Mouse (Mus musculus) liver, embryonic 16.5 days (tissue): ENCODE measurements around the gene Dao. TPM values are rescaled to one million over a fixed set of nuclear protein-coding genes. Genes with fewer than 3 reads are reported as not detected.

Source experiments
- ATAC-seq: fragments of 200-750 bp; cut with Nextera tagmentation; 2 replicates; pipeline ENCODE4 v1.8.0; 2017; ENCODE audit warnings: low read depth, mild to moderate bottlenecking, moderate number of reproducible peaks, moderate library complexity
- H3K27ac ChIP-seq: fragments of 300-500 bp; sonication (generic); 2 replicates; pipeline ENCODE4 v1.5.1; 2014; ENCODE audit warnings: mild to moderate bottlenecking, low read length
- H3K27me3 ChIP-seq: fragments of 300-500 bp; sonication (generic); 2 replicates; pipeline ENCODE4 v1.6.1; 2014; ENCODE audit warnings: low read depth, low read length, mixed read lengths; ENCODE audit not compliant: control insufficient read depth, insufficient read depth
- H3K36me3 ChIP-seq: fragments of 300-500 bp; sonication (generic); 2 replicates; pipeline ENCODE4 v1.6.1; 2014; ENCODE audit warnings: mild to moderate bottlenecking; ENCODE audit not compliant: control insufficient read depth, insufficient read depth
- H3K4me1 ChIP-seq: fragments of 300-500 bp; sonication (generic); 2 replicates; pipeline ENCODE4 v1.6.1; 2014; ENCODE audit warnings: low read depth, low read length, mixed read lengths; ENCODE audit not compliant: control insufficient read depth
- H3K4me2 ChIP-seq: fragments of 300-500 bp; sonication (generic); 2 replicates; pipeline ENCODE4 v1.6.1; 2014; ENCODE audit warnings: low read depth, low read length, mixed read lengths
- H3K4me3 ChIP-seq: fragments of 300-500 bp; sonication (generic); 2 replicates; pipeline ENCODE4 v1.5.1; 2014; ENCODE audit warnings: low read depth, mild to moderate bottlenecking, low read length
- H3K9ac ChIP-seq: fragments of 300-500 bp; sonication (generic); 2 replicates; pipeline ENCODE4 v1.6.1; 2014; ENCODE audit warnings: low read depth, low read length
- H3K9me3 ChIP-seq: fragments of 300-500 bp; sonication (generic); replicated peaks from 2 replicates; pipeline ENCODE4 v1.6.1; 2016; ENCODE audit warnings: low read length; ENCODE audit not compliant: control insufficient read depth
- WGBS: fragments of 180-500 bp; shearing (Covaris S2); extraction: QIAGEN DNeasy Blood & Tissue Kit; methylation state at CpG from one replicate; pipeline ENCODE4 v1.1.7; 2014; ENCODE audit not compliant: insufficient replicate concordance; 5-methylcytosine and 5-hydroxymethylcytosine counted together
- polyA plus RNA-seq: library from polyadenylated mRNA; unstranded; fragments of >200 nt; fragmentation: Nextera tagmentation; extraction: Ambion mirVana; gene quantifications from 2 replicates; pipeline ENCODE4 v1.2.1, GENCODE M21; 2015

Gene Dao
- polyA plus RNA-seq, 1 experiment from 2014 or later: 0.21 TPM

GRCm38 (mm10) chr5:113986182-113986961, 17.1 kb upstream of the Dao start:
- Histone ChIP-seq H3K9ac (peak overlapping the region; percentile 65), H3K27me3 (no peaks in the 10 kb centered on the region), H3K36me3 (no peaks in the 10 kb centered on the region; the same call in 1 of the 2 replicates), H3K4me2 (peak overlapping the region; percentile 73), H3K4me1 (peaks cover 83% of the 10 kb centered on the region), H3K4me3 (peak overlapping the region; percentile 41), H3K9me3 (no peaks in the 10 kb centered on the region), H3K27ac (peak overlapping the region; percentile 96)
- ATAC-seq: peak; percentile 22
- 35% methylated on average over 9 of the region's 9 CpGs for WGBS

DNA sequence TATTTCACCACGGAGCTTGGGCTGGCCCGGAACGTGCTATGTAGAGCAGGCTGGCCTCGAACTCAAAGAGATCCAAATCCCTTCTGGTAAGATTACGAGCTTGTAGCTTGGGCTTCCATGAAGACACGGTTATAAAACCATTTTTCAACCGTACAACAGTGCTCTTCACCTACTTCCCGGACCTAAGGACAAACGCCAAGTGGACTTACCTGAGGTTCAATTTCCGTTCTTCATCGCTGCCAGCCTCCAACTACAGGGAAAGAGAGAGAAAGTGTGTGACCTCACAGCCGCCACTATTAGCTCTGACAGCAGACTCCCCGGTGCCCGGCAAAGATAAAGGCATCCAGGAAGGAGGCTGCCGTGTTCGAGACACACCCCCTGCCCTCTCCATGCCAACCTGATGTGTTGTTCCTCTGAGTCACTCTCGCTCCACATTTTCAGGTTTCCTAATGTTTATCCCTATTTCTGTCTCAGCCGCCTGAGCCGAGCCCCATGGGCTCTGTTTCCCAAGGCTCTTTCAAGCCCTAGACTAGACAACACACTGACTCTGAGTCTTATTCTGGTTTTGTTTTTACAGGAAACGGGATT, 14.0 kb upstream of the Dao start:
- H3K9me3 ChIP-seq: no peaks in the 10 kb centered on the region
- peaks cover 80% of the 10 kb centered on the region for H3K4me1 ChIP-seq
- peak overlapping the region; percentile 60 for H3K4me3 ChIP-seq
- peak overlapping the region; percentile 73 for H3K4me2 ChIP-seq
- WGBS: 46% methylated on average over 20 of the region's 20 CpGs
- no peaks in the 10 kb centered on the region for H3K27me3 ChIP-seq
- H3K9ac ChIP-seq: peak overlapping the region; percentile 57
- ATAC-seq: peak; percentile 69
- no peaks in the 10 kb centered on the region for H3K36me3 ChIP-seq
- peak overlapping the region; percentile 80 for H3K27ac ChIP-seq

DNA sequence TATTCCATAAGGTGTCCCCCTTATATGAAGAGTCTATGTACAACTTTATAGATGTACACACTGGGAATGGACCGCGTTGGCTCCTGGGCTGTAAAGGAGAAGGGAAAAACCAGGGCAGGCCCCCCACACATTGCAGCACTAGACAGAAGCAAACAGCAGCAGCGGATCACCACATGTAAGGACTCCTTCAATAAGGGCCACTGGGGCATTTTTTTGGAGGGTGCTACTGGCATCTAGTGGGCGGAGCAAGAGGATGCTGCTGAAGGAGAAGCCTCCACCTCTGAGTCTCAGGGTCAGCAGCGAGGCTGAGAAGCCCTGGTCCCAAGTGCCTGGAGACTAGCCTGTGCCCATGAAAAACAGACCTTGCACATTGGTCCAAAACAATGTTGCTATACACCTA, 12.9 kb upstream of the Dao start:
- Histone ChIP-seq H3K9ac (peak overlapping the region; percentile 57), H3K27ac (peak overlapping the region; percentile 80), H3K36me3 (no peaks in the 10 kb centered on the region), H3K4me1 (peaks cover 70% of the 10 kb centered on the region), H3K27me3 (no peaks in the 10 kb centered on the region), H3K9me3 (no peaks in the 10 kb centered on the region), H3K4me2 (peak overlapping the region; percentile 73), H3K4me3 (no peak overlapping the region; the same call in 1 of the 2 replicates)
- WGBS: 84% methylated on average over 5 of the region's 5 CpGs
- no peak for ATAC-seq

- no peak overlapping the region for H3K4me3 ChIP-seq
- 73% methylated on average over 7 of the region's 7 CpGs for WGBS
- H3K9ac ChIP-seq: no peak overlapping the region
- H3K9me3 ChIP-seq: no peaks in the 10 kb centered on the region
- H3K27me3 ChIP-seq: no peaks in the 10 kb centered on the region
- no peak for ATAC-seq
- H3K36me3 ChIP-seq: no peaks in the 10 kb centered on the region
- H3K27ac ChIP-seq: no peak overlapping the region
- peaks cover 65% of the 10 kb centered on the region for H3K4me1 ChIP-seq
- H3K4me2 ChIP-seq: no peak overlapping the region
Measured at GRCm38 (mm10) chr5:113991141-113991540, 12.4 kb upstream of the Dao start.

DNA sequence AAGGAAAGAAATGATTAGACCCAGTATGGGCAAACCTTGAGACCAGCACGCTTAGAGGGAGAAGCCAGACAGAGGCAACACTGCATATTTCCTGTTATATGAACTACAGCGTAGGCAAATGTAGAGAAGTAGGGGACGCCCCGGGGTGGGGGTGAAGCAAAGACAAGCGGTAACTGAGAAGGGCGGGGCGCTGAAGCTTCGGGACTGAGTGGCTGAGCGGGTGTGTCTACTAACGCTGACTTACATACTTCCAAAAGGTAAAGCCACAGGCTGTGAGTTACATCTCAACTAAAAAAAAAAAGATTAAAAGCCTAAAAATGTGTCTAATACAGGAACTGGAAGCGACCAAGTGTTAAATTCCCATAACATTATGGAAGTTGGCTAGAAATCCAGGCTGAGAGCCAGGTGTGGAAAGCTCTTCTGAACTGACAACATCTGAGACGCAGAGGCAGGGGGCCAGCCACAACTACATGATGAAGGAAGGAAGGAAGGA, 11.1 kb upstream of the Dao start:
- ATAC-seq: no peak
- WGBS: 3% methylated on average over 12 of the region's 12 CpGs
- peak overlapping the region; percentile 80 for H3K4me3 ChIP-seq

DNA sequence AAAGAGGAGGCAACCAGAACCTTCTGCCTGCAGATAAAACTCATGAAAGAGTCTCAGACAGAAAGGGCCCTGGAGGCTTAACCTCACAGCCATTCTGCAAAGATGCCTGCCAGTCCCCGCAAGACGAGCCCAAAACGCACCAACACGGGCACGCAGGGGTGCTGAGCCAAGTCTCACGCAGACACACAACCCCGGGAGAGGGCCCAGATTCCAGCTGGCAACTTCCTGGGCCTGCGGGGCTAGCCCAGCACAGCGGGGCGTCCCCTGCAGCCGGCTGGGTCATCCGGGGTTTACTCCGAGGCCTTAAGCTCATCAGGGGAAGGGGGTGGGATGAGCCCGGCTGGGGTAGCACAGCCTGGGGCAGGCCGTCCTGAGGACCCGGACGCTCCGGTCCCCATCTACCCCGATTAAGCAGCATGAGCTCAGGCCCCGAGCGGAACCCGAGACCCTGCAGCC, 10.4 kb upstream of the Dao start:
- Histone ChIP-seq H3K9me3 (no peaks in the 10 kb centered on the region), H3K27ac (peak overlapping the region; percentile 82), H3K4me1 (peaks cover 48% of the 10 kb centered on the region), H3K4me2 (peak overlapping the region; percentile 98), H3K27me3 (no peaks in the 10 kb centered on the region), H3K4me3 (peak overlapping the region; percentile 80), H3K36me3 (no peaks in the 10 kb centered on the region), H3K9ac (peak overlapping the region; percentile 85)
- peak; percentile 14 for ATAC-seq
- WGBS: 0% methylated on average over 21 of the region's 22 CpGs

More for the DNA sequence above, 11.1 kb upstream of the Dao start:
- peak overlapping the region; percentile 98 for H3K4me2 ChIP-seq
- H3K4me1 ChIP-seq: peaks cover 53% of the 10 kb centered on the region
- no peaks in the 10 kb centered on the region for H3K27me3 ChIP-seq
- H3K27ac ChIP-seq: peak overlapping the region; percentile 82
- peak overlapping the region; percentile 85 for H3K9ac ChIP-seq
- H3K36me3 ChIP-seq: no peaks in the 10 kb centered on the region
- H3K9me3 ChIP-seq: no peaks in the 10 kb centered on the region

- H3K4me1 ChIP-seq: peaks cover 46% of the 10 kb centered on the region
- no peaks in the 10 kb centered on the region for H3K27me3 ChIP-seq
- no peaks in the 10 kb centered on the region for H3K9me3 ChIP-seq
- H3K9ac ChIP-seq: peak within 1 kb of the TSS; percentile 85
- H3K4me2 ChIP-seq: peak within 1 kb of the TSS; percentile 98
- no peaks in the 10 kb centered on the region for H3K36me3 ChIP-seq
- ATAC-seq: peak; percentile 79
- WGBS: 1% methylated on average over 79 of the region's 83 CpGs
- H3K4me3 ChIP-seq: peak within 1 kb of the TSS; percentile 80
- peak within 1 kb of the TSS; percentile 82 for H3K27ac ChIP-seq
Measured at GRCm38 (mm10) chr5:113993487-113994465, 9.7 kb upstream of the Dao start, which contains the start of gene Ssh1. Ssh1 (minus strand) TSS chr5:113993894.

GRCm38 (mm10) chr5:113996458-113996857, 7.0 kb upstream of the Dao start:
- H3K36me3 ChIP-seq: no peaks in the 10 kb centered on the region
- WGBS: 59% methylated on average over 2 of the region's 2 CpGs
- H3K4me1 ChIP-seq: peaks cover 25% of the 10 kb centered on the region
- no peak overlapping the region for H3K27ac ChIP-seq
- ATAC-seq: no peak
- no peaks in the 10 kb centered on the region for H3K9me3 ChIP-seq
- H3K9ac ChIP-seq: no peak overlapping the region
- H3K4me3 ChIP-seq: no peak overlapping the region
- H3K27me3 ChIP-seq: no peaks in the 10 kb centered on the region
- no peak overlapping the region for H3K4me2 ChIP-seq
